Mouse (Mus musculus): ENCODE data around the gene Tmem200a.

Gene Tmem200a

GRCm38 (mm10) chr10:25884512-25884911 lies 194.3 kb downstream of the Tmem200a start:
- DNase-seq (ENCODE audit: low spot score), result no peak

GRCm38 (mm10) chr10:25877731-25878130 lies 201.1 kb downstream of the Tmem200a start:
- no peak for DNase-seq (ENCODE audit: low spot score)

- no peak for DNase-seq (ENCODE audit: low spot score)
These were observed 202.0 kb downstream of the Tmem200a start for GRCm38 (mm10) chr10:25876809-25877208.

- DNase-seq (ENCODE audit: low spot score), result no peak
These were observed 210.1 kb downstream of the Tmem200a start for GRCm38 (mm10) chr10:25868739-25869138.

All from spleen, adult 12 weeks (tissue).